Mouse (Mus musculus): ENCODE results near the gene Abhd14b. TPM values are rescaled to one million over a fixed set of nuclear protein-coding genes. Genes with fewer than 3 reads are reported as not detected.

Abhd14b gene
- polyA plus RNA-seq, 1 experiment from 2014 or later: 4.5 TPM

DNA sequence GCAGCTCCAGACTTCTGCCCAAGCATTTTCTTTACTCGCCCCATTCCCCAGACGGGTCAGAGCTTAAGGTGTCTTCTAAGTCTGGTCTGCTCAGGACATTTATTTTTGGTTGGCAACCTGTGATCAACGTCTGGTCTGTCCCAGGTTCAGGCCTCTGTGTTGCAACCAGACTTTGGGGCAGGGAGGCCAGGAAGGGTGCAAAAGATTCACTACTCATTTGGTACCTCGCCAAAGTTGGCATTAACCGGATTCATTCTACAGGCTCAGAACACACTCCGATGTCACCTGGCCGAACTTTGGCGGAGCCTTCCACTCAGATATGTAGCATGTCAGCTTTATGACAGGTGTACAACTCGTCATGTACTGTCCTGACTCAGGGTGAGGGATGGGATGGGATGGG, 692 bp downstream of the Abhd14b start:
- no peak for DNase-seq (ENCODE audit: low spot score, missing footprints)
- no peaks in the 10 kb centered on the region for H3K27me3 ChIP-seq (ENCODE audit: control insufficient read depth, insufficient read depth, low read length)
- H3K36me3 ChIP-seq (ENCODE audit: control insufficient read depth, insufficient read depth, low read length): no peaks in the 10 kb centered on the region
- WGBS: 39% methylated on average over 9 of the region's 9 CpGs
- peak overlapping the region; percentile 32 for H3K27ac ChIP-seq (ENCODE audit: low read depth, low read length)
- ATAC-seq (ENCODE audit: low FRiP score): 0 out of 2 replicates have a peak, but pooled peaks have one; percentile 10
- H3K9ac ChIP-seq (ENCODE audit: low read length): peak overlapping the region; percentile 70; the same call in 1 of the 2 replicates
- H3K4me3 ChIP-seq (ENCODE audit: low read depth, low read length): no peak overlapping the region
- peaks cover 36% of the 10 kb centered on the region for H3K4me1 ChIP-seq (ENCODE audit: control insufficient read depth, insufficient read depth, low read length)
- no peaks in the 10 kb centered on the region for H3K9me3 ChIP-seq (ENCODE audit: control insufficient read depth, low read length)
- peak overlapping the region; percentile 80 for H3K4me2 ChIP-seq

DNA sequence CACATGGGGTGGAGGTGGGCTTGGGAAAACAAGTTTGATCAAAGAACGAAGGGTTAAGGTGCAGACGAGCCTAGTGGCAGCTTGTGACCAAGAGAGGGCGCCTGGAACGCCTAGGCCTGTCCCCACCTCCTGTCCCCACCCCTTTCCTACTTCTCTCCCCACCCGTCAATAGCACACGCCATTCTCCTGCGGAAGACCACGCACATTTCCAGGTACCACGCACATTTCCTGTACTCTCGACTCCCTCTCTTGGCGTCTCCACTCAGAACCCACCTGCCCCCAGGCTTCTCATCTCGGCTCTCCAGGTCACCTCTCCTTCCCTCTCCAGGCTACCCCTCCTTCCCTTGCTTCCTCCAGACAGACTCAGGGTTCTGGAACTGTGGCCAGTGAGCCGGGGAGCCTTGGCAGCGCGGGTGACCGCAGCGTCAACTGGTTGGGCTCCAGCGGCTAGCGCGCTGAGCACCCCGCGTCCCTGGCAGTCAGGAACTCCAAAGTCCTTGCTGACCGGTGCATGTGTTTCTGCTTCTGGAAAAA, 1.3 kb downstream of the Abhd14b start:
- Histone ChIP-seq H3K4me2 (peak overlapping the region; percentile 53), H3K36me3 (ENCODE audit: control insufficient read depth, insufficient read depth, low read length) (no peaks in the 10 kb centered on the region), H3K9ac (ENCODE audit: low read length) (peak overlapping the region; percentile 53), H3K27ac (ENCODE audit: low read depth, low read length) (no peak overlapping the region; the same call in 1 of the 2 replicates), H3K4me3 (ENCODE audit: low read depth, low read length) (peak overlapping the region; percentile 32), H3K9me3 (ENCODE audit: control insufficient read depth, low read length) (no peaks in the 10 kb centered on the region), H3K27me3 (ENCODE audit: control insufficient read depth, insufficient read depth, low read length) (no peaks in the 10 kb centered on the region), H3K4me1 (ENCODE audit: control insufficient read depth, insufficient read depth, low read length) (peaks cover 40% of the 10 kb centered on the region)
- DNase-seq (ENCODE audit: low spot score, missing footprints): peak; percentile 95
- ATAC-seq (ENCODE audit: low FRiP score): peak; percentile 14; the same call in 1 of the 2 replicates
- WGBS: 2% methylated on average over 23 of the region's 23 CpGs

GRCm38 (mm10) chr9:106449947-106450346, 2.7 kb downstream of the Abhd14b start:
- 93% methylated on average over 8 of the region's 8 CpGs for WGBS
- peaks cover 43% of the 10 kb centered on the region for H3K4me1 ChIP-seq (ENCODE audit: control insufficient read depth, insufficient read depth, low read length)
- no peak overlapping the region for H3K9ac ChIP-seq (ENCODE audit: low read length)
- H3K4me3 ChIP-seq (ENCODE audit: low read depth, low read length): no peak overlapping the region
- no peak for ATAC-seq (ENCODE audit: low FRiP score)
- no peaks in the 10 kb centered on the region for H3K36me3 ChIP-seq (ENCODE audit: control insufficient read depth, insufficient read depth, low read length)
- no peaks in the 10 kb centered on the region for H3K27me3 ChIP-seq (ENCODE audit: control insufficient read depth, insufficient read depth, low read length)
- no peak overlapping the region for H3K4me2 ChIP-seq
- H3K9me3 ChIP-seq (ENCODE audit: control insufficient read depth, low read length): no peaks in the 10 kb centered on the region
- peak; percentile 57 for DNase-seq (ENCODE audit: low spot score, missing footprints)
- no peak overlapping the region for H3K27ac ChIP-seq (ENCODE audit: low read depth, low read length)

DNA sequence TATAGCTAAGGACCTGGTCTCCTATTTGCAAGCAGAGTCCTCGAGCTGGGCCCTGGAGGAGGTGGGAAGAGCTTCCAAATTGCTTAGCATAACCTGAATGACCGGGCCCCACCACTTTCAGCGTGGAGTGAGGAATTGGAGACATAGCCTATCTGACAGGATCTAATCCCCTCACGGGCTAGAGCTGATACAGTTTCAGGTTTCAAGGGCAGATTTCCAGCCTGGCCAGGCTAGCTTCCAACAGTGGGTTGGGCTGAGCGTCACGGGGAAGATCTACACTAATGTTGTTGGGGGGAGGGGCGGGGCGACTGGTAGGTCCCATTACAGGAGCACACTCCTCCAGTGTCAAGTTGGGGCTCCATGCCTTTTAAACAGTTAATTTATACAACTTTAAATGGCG, 3.4 kb downstream of the Abhd14b start:
- 23% methylated on average over 9 of the region's 9 CpGs for WGBS

GRCm38 (mm10) chr9:106451298-106451697, 4.0 kb downstream of the Abhd14b start:
- H3K4me2 ChIP-seq: no peak overlapping the region
- H3K36me3 ChIP-seq (ENCODE audit: control insufficient read depth, insufficient read depth, low read length): no peaks in the 10 kb centered on the region
- H3K4me3 ChIP-seq (ENCODE audit: low read depth, low read length): no peak overlapping the region
- H3K9ac ChIP-seq (ENCODE audit: low read length): no peak overlapping the region
- H3K4me1 ChIP-seq (ENCODE audit: control insufficient read depth, insufficient read depth, low read length): peaks cover 56% of the 10 kb centered on the region
- H3K27me3 ChIP-seq (ENCODE audit: control insufficient read depth, insufficient read depth, low read length): no peaks in the 10 kb centered on the region
- ATAC-seq (ENCODE audit: low FRiP score) (no peak), DNase-seq (ENCODE audit: low spot score, missing footprints) (no peak)
- H3K27ac ChIP-seq (ENCODE audit: low read depth, low read length): no peak overlapping the region
- no peaks in the 10 kb centered on the region for H3K9me3 ChIP-seq (ENCODE audit: control insufficient read depth, low read length)
- 78% methylated on average over 11 of the region's 11 CpGs for WGBS

More for the DNA sequence above, 3.4 kb downstream of the Abhd14b start:
- H3K4me1 ChIP-seq (ENCODE audit: control insufficient read depth, insufficient read depth, low read length): peaks cover 50% of the 10 kb centered on the region
- no peak overlapping the region for H3K4me3 ChIP-seq (ENCODE audit: low read depth, low read length)
- H3K36me3 ChIP-seq (ENCODE audit: control insufficient read depth, insufficient read depth, low read length): no peaks in the 10 kb centered on the region
- H3K27ac ChIP-seq (ENCODE audit: low read depth, low read length): no peak overlapping the region
- no peak overlapping the region for H3K9ac ChIP-seq (ENCODE audit: low read length)
- ATAC-seq (ENCODE audit: low FRiP score) (no peak), DNase-seq (ENCODE audit: low spot score, missing footprints) (peak; percentile 77)
- no peak overlapping the region for H3K4me2 ChIP-seq
- H3K9me3 ChIP-seq (ENCODE audit: control insufficient read depth, low read length): no peaks in the 10 kb centered on the region
- H3K27me3 ChIP-seq (ENCODE audit: control insufficient read depth, insufficient read depth, low read length): no peaks in the 10 kb centered on the region

DNA sequence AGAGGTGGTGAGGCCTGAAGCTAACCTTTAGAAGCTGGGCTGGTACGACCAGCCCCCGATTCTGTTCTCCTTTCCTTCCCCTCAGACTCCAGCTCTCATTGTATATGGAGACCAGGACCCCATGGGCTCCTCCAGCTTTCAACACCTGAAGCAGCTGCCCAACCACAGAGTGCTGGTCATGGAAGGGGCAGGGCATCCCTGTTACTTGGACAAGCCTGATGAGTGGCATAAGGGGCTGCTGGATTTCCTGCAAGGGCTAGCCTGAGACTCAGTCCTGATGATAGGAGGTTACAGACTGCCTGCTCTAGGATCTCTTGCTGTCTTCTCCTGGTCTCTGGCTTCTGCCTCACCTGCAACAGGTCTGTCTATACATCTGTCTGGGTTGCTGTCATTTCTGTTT, 4.6 kb downstream of the Abhd14b start:
- ATAC-seq (ENCODE audit: low FRiP score) (no peak), DNase-seq (ENCODE audit: low spot score, missing footprints) (no peak)
- peaks cover 60% of the 10 kb centered on the region for H3K4me1 ChIP-seq (ENCODE audit: control insufficient read depth, insufficient read depth, low read length)
- peak overlapping the region; percentile 78; the same call in 1 of the 2 replicates for H3K4me2 ChIP-seq
- no peaks in the 10 kb centered on the region for H3K9me3 ChIP-seq (ENCODE audit: control insufficient read depth, low read length)
- H3K36me3 ChIP-seq (ENCODE audit: control insufficient read depth, insufficient read depth, low read length): no peaks in the 10 kb centered on the region
- H3K4me3 ChIP-seq (ENCODE audit: low read depth, low read length): 0 out of 2 replicates have a peak overlapping the region, but pooled peaks have one; percentile 88
- H3K9ac ChIP-seq (ENCODE audit: low read length): no peak overlapping the region; the same call in 1 of the 2 replicates
- H3K27ac ChIP-seq (ENCODE audit: low read depth, low read length): no peak overlapping the region
- WGBS: 47% methylated on average over 2 of the region's 2 CpGs
- H3K27me3 ChIP-seq (ENCODE audit: control insufficient read depth, insufficient read depth, low read length): no peaks in the 10 kb centered on the region

- H3K27me3 ChIP-seq (ENCODE audit: control insufficient read depth, insufficient read depth, low read length): no peaks in the 10 kb centered on the region
- ATAC-seq (ENCODE audit: low FRiP score): no peak
- H3K4me1 ChIP-seq (ENCODE audit: control insufficient read depth, insufficient read depth, low read length): peaks cover 62% of the 10 kb centered on the region
- H3K4me2 ChIP-seq: peak overlapping the region; percentile 78
- WGBS: 14% methylated on average over 6 of the region's 6 CpGs
- H3K4me3 ChIP-seq (ENCODE audit: low read depth, low read length): peak overlapping the region; percentile 88
- peak overlapping the region; percentile 97; the same call in 1 of the 2 replicates for H3K27ac ChIP-seq (ENCODE audit: low read depth, low read length)
- no peaks in the 10 kb centered on the region for H3K36me3 ChIP-seq (ENCODE audit: control insufficient read depth, insufficient read depth, low read length)
- DNase-seq (ENCODE audit: low spot score, missing footprints): no peak
- H3K9ac ChIP-seq (ENCODE audit: low read length): peak overlapping the region; percentile 97; the same call in 1 of the 2 replicates
- no peaks in the 10 kb centered on the region for H3K9me3 ChIP-seq (ENCODE audit: control insufficient read depth, low read length)
Observed at GRCm38 (mm10) chr9:106452351-106452750, 5.1 kb downstream of the Abhd14b start.

GRCm38 (mm10) chr9:106452821-106453220, 5.6 kb downstream of the Abhd14b start:
- peak; percentile 93 for DNase-seq (ENCODE audit: low spot score, missing footprints)
- Histone ChIP-seq H3K4me2 (peak overlapping the region; percentile 78), H3K9ac (ENCODE audit: low read length) (peak overlapping the region; percentile 97), H3K4me1 (ENCODE audit: control insufficient read depth, insufficient read depth, low read length) (peaks cover 64% of the 10 kb centered on the region), H3K36me3 (ENCODE audit: control insufficient read depth, insufficient read depth, low read length) (no peaks in the 10 kb centered on the region), H3K27me3 (ENCODE audit: control insufficient read depth, insufficient read depth, low read length) (no peaks in the 10 kb centered on the region), H3K4me3 (ENCODE audit: low read depth, low read length) (peak overlapping the region; percentile 88), H3K9me3 (ENCODE audit: control insufficient read depth, low read length) (no peaks in the 10 kb centered on the region), H3K27ac (ENCODE audit: low read depth, low read length) (peak overlapping the region; percentile 97)
- ATAC-seq (ENCODE audit: low FRiP score): peak; percentile 10
- 2% methylated on average over 7 of the region's 7 CpGs for WGBS

GRCm38 (mm10) chr9:106453271-106454070, 6.2 kb downstream of the Abhd14b start, which contains the start of gene Pcbp4:
Pcbp4 (plus strand) TSS chr9:106453291.
- H3K27ac ChIP-seq (ENCODE audit: low read depth, low read length): peak within 1 kb of the TSS; percentile 97
- H3K27me3 ChIP-seq (ENCODE audit: control insufficient read depth, insufficient read depth, low read length): no peaks in the 10 kb centered on the region
- peak within 1 kb of the TSS; percentile 78 for H3K4me2 ChIP-seq
- H3K9me3 ChIP-seq (ENCODE audit: control insufficient read depth, low read length): no peaks in the 10 kb centered on the region
- no peaks in the 10 kb centered on the region; the same call in 1 of the 2 replicates for H3K36me3 ChIP-seq (ENCODE audit: control insufficient read depth, insufficient read depth, low read length)
- DNase-seq (ENCODE audit: low spot score, missing footprints): peak; percentile 97
- H3K4me3 ChIP-seq (ENCODE audit: low read depth, low read length): peak within 1 kb of the TSS; percentile 88
- under 1% methylated on average over 37 of the region's 74 CpGs for WGBS
- peaks cover 64% of the 10 kb centered on the region for H3K4me1 ChIP-seq (ENCODE audit: control insufficient read depth, insufficient read depth, low read length)
- ATAC-seq (ENCODE audit: low FRiP score): peak; percentile 76
- peak within 1 kb of the TSS; percentile 97 for H3K9ac ChIP-seq (ENCODE audit: low read length)
